Mouse (Mus musculus) CH12.LX (cell line): ENCODE results near the gene Slc45a3. TPM values are rescaled to one million over a fixed set of nuclear protein-coding genes. Genes with fewer than 3 reads are reported as not detected.

Experiments
- DNase-seq: peaks from one replicate; pipeline ENCODE4 v3.0.0-alpha.2; 2013; ENCODE audit errors: extremely low read depth
- H3K27ac ChIP-seq: 2 replicates; pipeline ENCODE4 v1.5.1; 2012; ENCODE audit warnings: low read depth, mild to moderate bottlenecking, control low read depth, moderate library complexity; ENCODE audit not compliant: insufficient read depth
- H3K27me3 ChIP-seq: replicated peaks from 2 replicates; pipeline ENCODE3; 2012; ENCODE audit warnings: inconsistent platforms
- H3K36me3 ChIP-seq, 2 experiments: replicated peaks in 1 of 2; 2 replicates each; pipeline versions ENCODE3 to v1.6.1; 2012; ENCODE audit warnings: inconsistent platforms in 1 of 2, low read length in 1 of 2, mild to moderate bottlenecking in 1 of 2, mixed read lengths in 1 of 2, moderate library complexity in 1 of 2; ENCODE audit not compliant: control insufficient read depth in 1 of 2, insufficient read depth in 1 of 2
- H3K4me1 ChIP-seq, 2 experiments: 2 replicates each; pipeline ENCODE4 v1.6.1; 2012; ENCODE audit warnings: inconsistent platforms in 1 of 2, moderate library complexity in 1 of 2; ENCODE audit not compliant: insufficient read depth in 2 of 2, control insufficient read depth in 1 of 2
- H3K4me2 ChIP-seq: 2 replicates; pipeline ENCODE4 v1.6.1; 2012; ENCODE audit warnings: low read depth, mild to moderate bottlenecking, control low read depth; ENCODE audit not compliant: poor library complexity, insufficient read depth, severe bottlenecking
- H3K4me3 ChIP-seq, 3 experiments: fragments of 150-350 bp in 1 of 3; sonication (generic) in 1 of 3; replicated peaks in 1 of 3; 2 replicates each; pipeline versions ENCODE3 to v1.5.1; 2011 to 2012; ENCODE audit warnings: low read depth in 2 of 3, low read length in 2 of 3, mild to moderate bottlenecking in 2 of 3, moderate library complexity in 2 of 3, control low read depth in 1 of 3, improper control_type of control experiment in 1 of 3, inconsistent platforms in 1 of 3, mixed read lengths in 1 of 3; ENCODE audit not compliant: poor library complexity in 1 of 3
- H3K79me2 ChIP-seq: replicated peaks from 2 replicates; pipeline ENCODE4 v1.6.1; 2012; ENCODE audit warnings: mild to moderate bottlenecking, moderate library complexity; ENCODE audit not compliant: control insufficient read depth, poor library complexity, insufficient read depth, severe bottlenecking; ENCODE audit errors: extremely low read depth
- H3K9ac ChIP-seq: 2 replicates; pipeline ENCODE4 v1.6.1; 2012; ENCODE audit warnings: low read depth, mild to moderate bottlenecking, control low read depth, moderate library complexity; ENCODE audit not compliant: insufficient read depth
- H3K9me3 ChIP-seq: replicated peaks from 2 replicates; pipeline ENCODE3; 2012; ENCODE audit warnings: low read length, inconsistent platforms, mixed read lengths
- BHLHE40 ChIP-seq: IDR thresholded peaks from 2 replicates; pipeline ENCODE4 v1.6.1; 2011; ENCODE audit warnings: mild to moderate bottlenecking, low read depth, low read length, improper control_type of control experiment
- CHD1 ChIP-seq: IDR thresholded peaks from 2 replicates; pipeline ENCODE4 v1.6.1; 2012; ENCODE audit warnings: low read depth, low read length, improper control_type of control experiment, inconsistent platforms
- ELF1 ChIP-seq: IDR thresholded peaks from 2 replicates; pipeline ENCODE4 v1.6.1; 2014; ENCODE audit warnings: low read depth, mild to moderate bottlenecking, inconsistent platforms, low read length, improper control_type of control experiment
- ETS1 ChIP-seq: conservative IDR thresholded peaks from 2 replicates; pipeline ENCODE4 v1.6.1; 2012; ENCODE audit warnings: low read depth, mild to moderate bottlenecking, inconsistent platforms, low read length, improper control_type of control experiment, moderate library complexity
- JUND ChIP-seq: conservative IDR thresholded peaks from 2 replicates; pipeline ENCODE4 v1.6.1; 2011; ENCODE audit warnings: low read depth, low read length, improper control_type of control experiment
- MAFK ChIP-seq: IDR thresholded peaks from 2 replicates; pipeline ENCODE4 v1.6.1; 2011; ENCODE audit warnings: low read length, improper control_type of control experiment; ENCODE audit not compliant: insufficient replicate concordance
- MEF2A ChIP-seq: IDR thresholded peaks from 2 replicates; pipeline ENCODE4 v1.6.1; 2014; ENCODE audit warnings: low read depth, mild to moderate bottlenecking, inconsistent platforms, low read length, improper control_type of control experiment, borderline replicate concordance
- MXI1 ChIP-seq: IDR thresholded peaks from 2 replicates; pipeline ENCODE4 v1.6.1; 2011; ENCODE audit warnings: mild to moderate bottlenecking, low read depth, low read length, improper control_type of control experiment
- POLR2AphosphoS2 ChIP-seq: IDR thresholded peaks from 2 replicates; pipeline ENCODE4 v1.6.1; 2011; ENCODE audit warnings: low read depth, low read length, improper control_type of control experiment
- RCOR1 ChIP-seq: conservative IDR thresholded peaks from 2 replicates; pipeline ENCODE4 v1.6.1; 2012; ENCODE audit warnings: low read depth, mild to moderate bottlenecking, inconsistent platforms, low read length, improper control_type of control experiment
- TBP ChIP-seq: conservative IDR thresholded peaks from 2 replicates; pipeline ENCODE4 v1.6.1; 2011; ENCODE audit warnings: low read depth, low read length, improper control_type of control experiment
- TCF12 ChIP-seq: IDR thresholded peaks from 2 replicates; pipeline ENCODE4 v1.6.1; 2014; ENCODE audit warnings: low read depth, mild to moderate bottlenecking, inconsistent platforms, low read length, improper control_type of control experiment
- UBTF ChIP-seq: IDR thresholded peaks from 2 replicates; pipeline ENCODE4 v1.6.1; 2012; ENCODE audit warnings: low read depth, mild to moderate bottlenecking, inconsistent platforms, low read length, improper control_type of control experiment, moderate library complexity
- ZC3H11A ChIP-seq: IDR thresholded peaks from 2 replicates; pipeline ENCODE4 v1.6.1; 2012; ENCODE audit warnings: low read depth, mild to moderate bottlenecking, inconsistent platforms, low read length, improper control_type of control experiment
- ZMIZ1 ChIP-seq: IDR thresholded peaks from 2 replicates; pipeline ENCODE4 v1.6.1; 2012; ENCODE audit warnings: low read depth, mild to moderate bottlenecking, inconsistent platforms, low read length, improper control_type of control experiment
- ZNF384 ChIP-seq: IDR thresholded peaks from 2 replicates; pipeline ENCODE4 v1.6.1; 2012; ENCODE audit warnings: low read depth, low read length, improper control_type of control experiment, inconsistent platforms
- dilution Hi-C: fragments of 300-500 bp; cut with MboI; formaldehyde crosslinking; loops from 2 replicates; pipeline ENCODE4 v1.14.3; 2020; ENCODE audit warnings: low sequenced_read_pairs; ENCODE audit not compliant: extremely low pct_unique_long_range_greater_than_20kb, extremely low pct_ligation_motif_present
- in situ Hi-C: fragments of 300-500 bp; cut with MboI; formaldehyde crosslinking; loops from 3 replicates; pipeline ENCODE4 v1.14.3; 2019; ENCODE audit warnings: low sequenced_read_pairs, low pct_ligation_motif_present, low pct_unique_long_range_greater_than_20kb, mixed read lengths
- polyA plus RNA-seq: library from polyadenylated mRNA; unstranded; fragments of >175 nt; gene quantifications from 2 replicates; pipeline ENCODE4 v1.2.1, GENCODE M21; 2012; ENCODE audit warnings: low read depth; ENCODE audit not compliant: insufficient read length
- total RNA-seq, 2 experiments: library from RNA; depleted of rRNA; stranded (reverse); fragments of 300-350 nt in 1 of 2; fragments of >200 nt in 1 of 2; gene quantifications; 2 replicates each; pipeline ENCODE4 v1.2.3; 2012 to 2014

The Slc45a3 gene
- total and polyA plus RNA-seq, 3 experiments, result 0.16 to 0.47 (median 0.20) TPM

DNA sequence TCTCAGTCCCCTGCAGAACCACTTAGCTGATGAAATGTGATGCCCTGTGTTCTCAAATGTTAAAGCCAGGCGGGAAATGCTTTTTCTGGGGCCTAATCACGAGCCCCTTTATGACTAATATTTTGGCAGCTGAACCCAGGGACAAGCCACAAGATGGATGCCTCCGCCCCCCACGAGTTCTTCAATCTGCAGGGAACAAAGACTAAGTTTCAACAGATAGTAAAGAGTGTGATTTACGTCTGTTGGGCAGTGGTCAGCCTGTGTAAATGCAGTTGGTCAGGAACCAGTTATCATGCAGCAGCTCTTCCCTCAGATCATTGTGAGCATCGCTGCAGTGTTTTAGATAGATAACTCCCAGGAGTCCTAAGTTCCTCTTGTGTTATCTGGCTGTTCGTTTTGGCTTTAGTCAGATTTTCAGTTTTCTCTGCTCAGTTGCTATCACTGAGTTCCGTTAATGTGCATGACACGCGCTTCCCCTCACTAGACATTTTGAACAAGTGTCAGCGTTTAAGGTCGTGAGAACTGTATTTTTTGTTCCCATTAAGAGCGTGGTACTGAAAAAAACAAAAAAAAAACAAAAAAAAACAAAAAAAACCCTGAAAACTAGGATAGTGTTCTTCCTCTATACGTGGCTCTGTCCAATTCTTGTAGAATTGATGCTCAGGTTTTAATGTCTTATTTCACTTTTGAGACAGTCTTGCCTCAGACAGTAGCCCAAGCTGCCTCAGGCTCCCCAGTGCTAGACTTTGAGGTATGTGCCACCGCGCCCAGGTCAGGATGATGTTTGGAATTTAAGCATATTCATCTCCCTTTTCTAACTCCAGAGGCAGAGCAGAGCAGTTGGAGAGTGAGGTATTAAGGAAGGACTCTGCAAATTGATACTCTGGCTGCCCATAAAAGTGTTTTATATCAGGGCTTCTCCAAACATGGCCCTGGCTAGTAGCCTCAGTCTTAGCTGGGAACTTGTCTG is 19.9 kb upstream of the Slc45a3 start:
- no peak for DNase-seq
- dilution Hi-C loops, result no loop called here

GRCm38 (mm10) chr1:131945674-131946440 is 16.9 kb upstream of the Slc45a3 start:
- DNase-seq, result no peak
- in situ Hi-C loops, result no loop called here
- no peak overlapping the region for H3K4me3 ChIP-seq

More for the DNA sequence above, 19.9 kb upstream of the Slc45a3 start:
- H3K4me1 ChIP-seq, result peaks cover 10 to 23% of the 10 kb centered on the region in 2 experiments
- TF ChIP-seq RCOR1 (no peak), POLR2AphosphoS2 (no peak), TBP (no peak), BHLHE40 (no peak), CHD1 (no peak), TCF12 (no peak), ELF1 (no peak), MEF2A (no peak)
- in situ Hi-C loops, result no loop called here
- peaks cover 0 to 18% of the 10 kb centered on the region in 2 experiments for H3K36me3 ChIP-seq
- H3K79me2 ChIP-seq, result no peaks in the 10 kb centered on the region
- H3K9ac ChIP-seq, result no peak overlapping the region
- H3K4me3 ChIP-seq, result no peak overlapping the region
- H3K27me3 ChIP-seq, result no peaks in the 10 kb centered on the region
- H3K9me3 ChIP-seq, result no peaks in the 10 kb centered on the region
- no peak overlapping the region for H3K27ac ChIP-seq
- H3K4me2 ChIP-seq, result no peak overlapping the region

More at GRCm38 (mm10) chr1:131945674-131946440, 16.9 kb upstream of the Slc45a3 start:
- H3K9ac ChIP-seq, result no peak overlapping the region
- H3K9me3 ChIP-seq, result no peaks in the 10 kb centered on the region
- peaks cover 14 to 28% of the 10 kb centered on the region in 2 experiments for H3K4me1 ChIP-seq
- no peak overlapping the region for H3K4me2 ChIP-seq
- no peak overlapping the region for H3K27ac ChIP-seq
- H3K27me3 ChIP-seq, result no peaks in the 10 kb centered on the region
- no peaks in the 10 kb centered on the region for H3K79me2 ChIP-seq
- TF ChIP-seq TBP, result no peak
- TF ChIP-seq ZC3H11A, result no peak
- no peak for TF ChIP-seq MEF2A
- TF ChIP-seq RCOR1, result no peak
- no peak for TF ChIP-seq MAFK
- no peak for TF ChIP-seq UBTF
- no peak for TF ChIP-seq ETS1
- TF ChIP-seq ZNF384, result no peak
- TF ChIP-seq TCF12, result no peak
- no peak for TF ChIP-seq JUND
- no peak for TF ChIP-seq ZMIZ1
- TF ChIP-seq MXI1, result no peak
- no peak for TF ChIP-seq BHLHE40
- H3K36me3 ChIP-seq, result peaks cover 0 to 3% of the 10 kb centered on the region in 2 experiments
- dilution Hi-C loops, result no loop called here
